Mouse (Mus musculus) cortical plate, adult 2 months (tissue): Measurements from ENCODE around the gene Hira.

Experiments used
- CTCF ChIP-seq: fragments of 200-500 bp; IDR thresholded peaks from 2 replicates; pipeline ENCODE4 v1.5.1; 2011; ENCODE audit warnings: mild to moderate bottlenecking, control low read depth, low read length; ENCODE audit not compliant: insufficient read depth; ENCODE audit errors: extremely low read depth
- POLR2A ChIP-seq: fragments of 200-500 bp; IDR thresholded peaks from 2 replicates; pipeline ENCODE4 v1.6.1; 2011; ENCODE audit warnings: mild to moderate bottlenecking, low read length, control low read depth; ENCODE audit not compliant: insufficient read depth; ENCODE audit errors: extremely low read depth

GRCm38 (mm10) chr16:18860186-18860585 lies 16.7 kb upstream of the Hira start:
- TF ChIP-seq POLR2A (no peak), CTCF (no peak)
